Mouse (Mus musculus) NIH3T3 (cell line): ENCODE measurements at regions not wholly inside any gene's neighbourhood (a gene's known extent, or its start where the extent isn't known, plus 50 kb on each side); places are given as distances from the start of the nearest gene placed in this dataset.
"Not testable (repeated sequence)": the region's sequence is repeated elsewhere in the genome, so short reads cannot be mapped to it uniquely, and the experiment has no call there.

Experiments used
- DNase-seq: peaks from one replicate; pipeline ENCODE4 v3.0.0-alpha.2; 2012; ENCODE audit warnings: low read depth

DNA sequence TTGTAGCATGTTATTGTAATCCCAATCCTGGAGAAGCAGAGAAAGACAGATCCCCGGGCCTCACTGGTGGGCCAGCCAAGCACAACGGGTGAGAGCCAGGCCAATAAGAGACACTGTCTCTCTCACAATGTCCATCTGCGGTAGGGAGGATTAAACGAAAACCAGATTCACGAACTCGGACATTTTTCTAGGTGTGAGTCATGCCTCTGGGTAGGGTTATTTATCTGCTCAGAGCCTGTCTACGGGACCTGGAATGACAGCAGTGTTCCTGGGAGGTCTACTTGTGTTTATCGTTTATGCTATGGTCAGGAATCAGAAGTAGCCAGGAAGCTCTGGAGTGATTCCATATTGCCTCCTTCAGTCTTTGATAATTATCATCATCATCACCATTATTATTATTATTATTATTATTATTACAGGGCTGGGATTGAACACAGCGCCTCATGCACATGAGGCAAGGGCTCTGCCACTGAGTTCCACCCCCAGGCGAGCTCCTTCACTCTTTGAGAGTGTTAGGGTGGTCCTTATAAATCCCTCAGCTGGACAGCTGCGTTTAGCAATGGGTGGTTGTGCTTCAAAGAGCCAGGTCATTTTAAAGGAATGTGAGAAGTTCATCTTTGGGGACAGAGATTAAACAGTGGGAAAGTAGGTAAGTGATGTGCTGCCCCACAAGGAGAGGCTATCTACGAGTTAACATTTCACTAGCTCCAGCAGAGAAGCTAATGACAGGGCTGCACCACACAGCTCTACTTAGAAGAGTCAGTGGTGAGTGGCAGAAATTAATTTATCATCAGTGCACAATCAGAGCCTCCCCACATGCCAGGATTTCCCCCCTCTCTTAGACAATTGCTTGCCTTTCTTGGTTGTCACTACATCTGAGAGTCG is 116.3 kb downstream of the Enc1 start:
- DNase-seq: peak; percentile 75

DNA sequence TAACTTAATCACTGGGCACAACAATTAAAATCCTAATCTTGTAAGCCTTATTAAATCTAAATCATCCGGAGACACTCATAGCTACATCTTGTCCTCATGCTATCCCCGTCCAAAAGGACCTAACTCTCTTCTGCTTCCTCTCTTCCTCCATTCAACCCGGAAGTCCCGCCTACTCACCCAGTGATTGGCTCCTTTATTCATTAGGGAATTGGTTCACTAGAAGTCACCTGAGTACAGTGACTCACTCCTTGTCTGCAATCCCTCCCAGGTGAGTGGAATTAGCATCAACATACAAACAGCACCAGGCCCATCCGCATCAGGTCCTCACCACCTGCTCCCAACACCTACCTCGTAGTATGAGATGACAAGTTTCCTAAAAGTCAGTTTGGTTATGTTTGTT is 114.5 kb downstream of the Enc1 start:
- not testable (repeated sequence) for DNase-seq

DNA sequence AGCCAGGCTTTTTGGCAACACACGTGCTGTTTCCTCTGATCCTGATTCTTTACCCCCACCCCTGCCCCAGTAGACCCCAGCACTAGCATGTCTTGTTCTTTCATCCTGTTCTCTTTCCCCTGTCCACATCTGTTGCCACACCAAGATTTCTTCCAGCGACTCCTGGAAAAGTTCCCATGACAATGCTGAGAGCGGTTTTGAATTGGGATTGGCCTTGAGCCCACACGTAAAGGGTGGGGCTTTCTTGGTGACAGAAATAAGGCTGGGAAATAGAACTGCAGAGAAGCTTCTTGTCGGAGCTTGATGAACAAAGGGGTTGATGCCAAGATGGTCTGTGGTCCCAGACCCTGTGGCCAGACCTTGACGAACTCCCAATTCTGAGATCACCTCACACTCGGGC is 106.8 kb downstream of the Enc1 start:
- no peak for DNase-seq

DNA sequence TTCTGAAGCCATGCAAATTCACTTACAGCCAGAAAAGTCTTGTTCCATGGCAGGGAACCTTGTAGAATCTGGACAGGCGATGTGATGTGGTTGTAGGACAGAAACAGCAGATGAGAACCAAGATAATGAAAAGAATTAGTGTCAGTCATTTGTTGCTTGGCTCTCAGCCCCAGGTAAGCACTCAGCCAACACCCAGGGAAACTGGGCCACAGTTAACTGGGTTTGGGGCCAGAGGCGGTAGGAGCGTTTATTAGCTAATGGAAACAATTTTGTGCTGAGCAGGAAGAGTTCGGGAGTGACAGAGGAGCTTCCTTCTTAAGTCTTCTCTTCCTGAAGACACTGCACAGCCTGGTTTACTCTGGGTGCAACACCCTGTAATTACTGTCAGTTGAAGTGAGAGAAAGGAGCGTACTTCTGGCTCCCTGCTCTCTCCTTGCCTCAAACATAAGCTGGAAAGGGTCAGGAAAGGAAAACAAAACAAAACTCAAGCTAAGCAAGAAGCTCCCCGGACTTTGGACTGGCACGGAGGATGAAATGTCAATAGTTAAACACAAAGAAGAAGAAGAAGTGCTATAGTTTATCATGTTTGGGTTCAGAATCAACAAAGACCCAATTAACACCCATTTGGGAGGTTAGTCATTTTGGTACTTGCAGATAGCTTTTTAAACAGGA is 100.4 kb downstream of the Enc1 start:
- no peak for DNase-seq

DNA sequence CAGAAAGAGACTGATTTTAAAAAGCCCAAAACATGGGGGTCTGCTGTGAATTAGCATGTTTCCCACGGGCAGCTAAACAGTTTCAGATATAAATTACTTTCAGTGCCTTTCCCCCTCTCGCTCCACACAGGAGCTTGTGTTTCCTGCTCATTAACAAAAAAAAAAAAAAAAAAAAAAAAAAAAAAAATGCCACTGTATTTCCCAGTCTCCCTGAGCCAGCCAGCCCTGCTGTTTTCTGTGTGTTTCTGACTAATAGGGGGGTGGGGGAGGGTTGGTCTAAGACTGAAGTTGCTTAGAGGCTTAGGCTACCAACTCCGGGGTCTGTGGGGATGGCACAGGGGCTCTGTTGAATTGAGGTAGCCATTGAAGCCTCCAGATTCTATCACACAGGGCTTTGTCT is 97.0 kb downstream of the Enc1 start:
- peak; percentile 27 for DNase-seq

DNA sequence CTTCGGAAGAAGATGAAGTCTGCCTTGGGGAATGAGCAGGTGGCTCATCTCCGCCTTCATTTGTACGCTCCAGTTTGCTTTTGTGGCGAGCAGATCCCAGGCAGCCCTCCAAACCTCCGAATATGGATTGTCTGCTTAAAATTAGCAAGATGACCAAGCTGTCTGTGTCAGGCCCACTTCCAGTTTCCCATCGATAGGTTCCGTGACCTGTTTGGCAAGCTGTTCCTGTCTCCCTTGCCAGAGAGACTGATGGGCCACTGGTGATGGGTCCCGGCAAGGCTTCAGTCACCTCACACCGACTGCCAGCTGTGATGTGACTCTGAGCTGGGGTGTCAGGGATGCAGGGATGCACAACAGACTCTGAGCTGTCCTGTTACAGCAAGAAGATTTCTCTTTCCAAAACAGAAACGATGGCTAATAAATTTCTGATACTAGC is 96.4 kb downstream of the Enc1 start:
- DNase-seq: no peak

DNA sequence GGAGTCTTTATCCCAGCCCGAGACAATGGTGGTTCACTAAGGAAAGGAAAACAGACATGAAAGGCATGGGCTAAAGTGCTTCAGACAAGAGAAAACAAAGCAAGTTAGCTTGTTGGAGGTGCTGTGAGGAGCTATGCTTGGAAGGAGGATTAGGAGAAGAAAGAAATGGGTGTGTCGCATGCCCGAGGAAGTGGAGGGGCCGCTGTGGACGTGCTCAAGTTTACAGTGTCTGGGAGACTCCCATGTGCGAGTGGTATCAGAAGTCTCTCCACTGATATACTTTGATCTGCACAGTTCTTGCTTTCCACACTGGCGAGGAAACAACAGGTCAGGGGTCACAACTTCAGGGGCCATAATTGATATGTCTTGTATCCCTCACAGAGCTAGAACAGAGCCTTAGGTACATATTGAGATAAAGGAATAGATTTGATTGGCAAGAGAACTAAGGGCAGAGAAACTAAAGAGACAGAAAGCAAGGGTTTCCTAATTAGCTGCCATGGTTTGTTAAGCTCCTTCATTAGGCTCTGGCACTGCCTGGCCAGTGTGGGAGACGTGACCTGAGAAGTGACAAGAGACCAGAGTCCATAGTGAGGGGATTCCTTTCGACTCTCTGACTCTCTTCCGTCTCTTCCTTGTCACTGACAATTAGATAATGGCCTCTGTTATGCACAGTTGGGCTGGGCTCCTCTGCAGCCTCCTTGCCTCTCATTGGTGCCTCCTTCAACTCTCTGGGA is 93.1 kb downstream of the Enc1 start:
- DNase-seq: no peak

DNA sequence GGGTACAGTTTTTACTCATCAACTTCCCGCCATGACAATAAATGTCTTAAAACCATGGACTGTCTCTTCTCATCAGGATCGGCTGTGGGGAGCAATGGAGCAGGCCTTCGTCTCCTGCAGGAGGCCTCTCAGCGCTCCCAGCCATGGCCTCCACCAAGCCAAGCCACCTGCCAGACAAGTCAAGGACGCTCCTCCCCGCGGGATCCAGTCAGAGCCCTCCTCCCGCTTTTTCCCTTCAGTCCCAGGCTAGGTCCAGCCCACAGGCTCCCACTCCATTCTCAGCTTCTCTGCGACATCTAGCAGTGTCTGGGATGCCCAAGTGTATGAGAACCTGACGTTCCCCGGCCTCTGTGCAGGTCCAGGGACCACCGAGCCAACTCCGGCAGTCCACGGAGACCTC is 90.2 kb downstream of the Enc1 start:
- no peak for DNase-seq

DNA sequence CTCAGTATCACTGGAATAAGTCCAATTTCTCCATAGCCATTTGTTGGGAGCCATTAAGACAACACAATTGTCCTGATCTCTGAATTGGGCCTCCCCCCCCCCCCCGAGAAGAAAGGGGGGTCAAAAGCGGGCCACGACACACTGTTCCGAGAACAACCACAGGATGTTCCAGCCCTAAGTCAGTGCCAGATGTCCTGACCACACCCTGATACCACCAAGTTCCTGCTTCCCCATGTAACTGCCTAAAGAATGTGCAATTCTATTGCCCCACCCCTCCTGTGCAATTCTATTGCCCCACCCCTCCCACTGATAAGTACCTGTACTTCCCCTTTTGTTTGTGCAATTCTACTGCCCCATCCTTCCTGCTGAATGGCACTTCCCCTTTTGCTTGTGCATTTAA is 80.4 kb downstream of the Enc1 start:
- DNase-seq: not testable (repeated sequence)

DNA sequence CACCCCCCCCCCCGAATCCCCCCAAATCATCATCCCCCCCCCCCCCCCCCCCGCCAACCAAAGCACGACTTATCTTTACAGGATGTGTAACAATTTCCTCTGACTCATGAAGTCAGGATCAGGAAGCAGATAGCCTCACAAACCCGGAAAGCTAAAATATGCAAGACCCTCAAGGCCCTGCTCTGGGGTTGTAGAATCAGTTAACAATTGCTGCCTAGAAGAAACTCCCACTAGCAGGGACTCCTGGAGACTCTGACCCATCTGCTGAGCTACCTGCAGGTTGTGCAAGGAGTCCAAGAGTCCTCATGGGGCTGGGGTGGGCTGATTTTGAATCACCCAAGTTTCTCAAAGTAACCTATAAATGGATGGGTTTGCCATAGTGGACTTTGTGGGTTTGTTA is 79.9 kb downstream of the Enc1 start:
- DNase-seq: no peak

DNA sequence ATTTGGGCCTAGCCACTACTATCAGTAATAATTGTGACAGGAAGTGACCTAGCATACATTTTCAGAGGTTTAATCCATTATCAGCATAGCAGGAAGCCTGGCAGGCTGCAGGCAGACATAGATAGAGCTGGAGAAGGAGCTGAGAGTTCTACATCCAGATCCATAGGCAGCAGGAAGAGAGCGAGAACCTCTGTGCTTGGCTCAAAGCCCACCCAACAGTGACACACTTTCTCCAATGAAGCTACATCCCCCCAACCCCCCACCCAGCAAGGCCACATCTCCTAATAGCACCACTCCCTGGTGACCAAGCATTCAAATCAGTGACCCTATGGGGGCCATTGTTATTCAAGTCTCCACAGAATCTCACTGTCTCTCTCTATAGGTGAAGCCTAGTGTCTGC is 79.4 kb downstream of the Enc1 start:
- DNase-seq: no peak

DNA sequence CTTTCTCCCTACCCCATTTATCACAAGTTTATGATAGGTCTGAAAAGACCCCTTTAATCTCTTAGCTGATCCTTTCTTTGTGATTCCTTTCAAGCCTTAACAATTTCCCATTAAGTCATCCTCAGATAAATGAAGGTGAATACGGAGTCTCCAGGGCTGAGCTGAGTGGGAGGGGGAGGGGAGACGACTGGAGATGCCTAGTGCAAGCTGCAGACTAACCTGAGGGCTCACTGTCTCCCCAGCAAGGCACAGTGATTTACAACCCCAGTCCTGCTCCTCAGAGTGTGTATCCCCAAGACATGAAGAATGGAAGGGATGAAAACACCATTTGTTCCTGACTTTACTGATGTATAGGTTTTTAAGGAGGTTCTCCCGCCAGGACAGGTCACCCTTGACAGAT is 76.7 kb downstream of the Enc1 start:
- no peak for DNase-seq

DNA sequence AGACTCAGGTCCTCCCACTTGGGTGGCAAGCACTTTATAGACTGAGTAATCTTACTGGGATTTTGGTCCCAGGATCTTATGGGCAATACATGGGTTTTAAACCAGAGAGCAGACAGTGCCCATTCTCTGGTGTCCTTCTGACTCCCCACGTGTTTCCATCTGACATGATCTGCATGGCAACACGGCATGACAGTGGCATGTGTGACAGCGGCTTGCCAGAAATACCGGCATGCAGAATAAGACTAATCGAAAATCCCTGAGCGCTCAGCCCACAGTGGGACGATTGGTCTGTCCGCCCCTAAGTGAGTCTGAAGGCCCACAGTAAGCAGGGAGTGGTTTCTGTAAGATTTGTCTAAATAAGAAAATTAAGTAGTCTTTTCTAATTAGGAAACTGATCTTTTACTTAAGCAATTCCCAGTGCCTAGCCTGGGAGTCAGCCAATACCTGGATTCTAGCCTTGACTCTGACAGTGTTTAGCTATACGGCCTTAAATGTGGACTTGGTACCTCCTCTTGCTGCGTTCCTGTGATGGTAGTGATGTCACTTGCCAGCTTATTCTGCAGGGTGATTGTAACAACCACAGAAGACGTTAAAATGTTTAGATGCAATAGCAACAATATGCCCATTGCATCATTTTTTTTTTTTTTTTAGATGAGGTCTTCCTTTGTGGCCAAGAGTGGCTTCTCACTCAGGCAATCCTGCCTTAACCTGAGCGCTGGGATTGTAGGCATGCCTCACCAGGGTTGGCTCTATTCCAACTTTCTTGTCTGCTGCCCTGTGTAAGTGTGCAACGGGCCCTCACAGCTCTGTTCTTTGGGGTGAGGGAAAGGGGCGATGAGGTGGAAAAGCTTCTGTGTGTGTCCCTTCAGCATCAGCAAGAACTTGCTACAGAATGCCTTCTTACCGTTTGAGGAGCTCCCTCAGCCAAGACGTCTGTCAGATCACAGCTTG is 71.8 kb downstream of the Enc1 start:
- peak; percentile 16 for DNase-seq

DNA sequence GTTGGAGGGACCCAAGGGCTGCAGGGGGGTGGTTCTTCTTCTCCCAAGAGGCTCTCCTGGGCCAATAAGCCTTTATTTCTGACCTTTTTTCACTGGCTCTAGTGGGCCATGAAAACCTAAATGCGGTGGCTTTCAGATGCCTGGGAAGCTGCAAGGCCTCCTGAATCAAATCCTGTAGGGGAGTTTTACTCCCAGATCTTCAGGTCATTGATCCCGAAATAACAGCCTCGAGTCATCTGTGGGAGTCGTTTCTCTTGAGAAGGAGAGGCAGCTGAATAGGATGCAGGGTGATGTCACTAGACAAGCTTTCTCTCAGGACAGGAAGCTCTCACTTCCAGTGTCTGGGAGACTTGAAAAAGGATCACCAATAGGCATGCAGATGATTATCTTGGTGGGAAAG is 70.4 kb downstream of the Enc1 start:
- DNase-seq: peak; percentile 4

DNA sequence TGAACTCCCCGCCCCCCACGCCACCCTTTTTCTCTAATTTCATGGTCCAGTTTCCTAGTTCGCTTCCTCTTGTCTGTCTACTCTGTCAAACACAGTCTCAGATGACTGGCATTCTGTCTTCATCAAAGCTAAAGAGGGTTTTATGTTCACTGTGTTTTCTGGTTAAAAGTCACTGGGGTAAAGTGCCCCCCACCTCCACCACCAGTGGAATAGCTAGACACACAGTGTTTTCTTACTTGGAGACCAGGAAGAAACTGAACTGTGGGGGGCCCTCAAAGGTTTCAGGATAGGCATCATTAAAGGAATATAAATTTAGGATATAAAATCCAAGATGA is 69.9 kb downstream of the Enc1 start:
- no peak for DNase-seq

DNA sequence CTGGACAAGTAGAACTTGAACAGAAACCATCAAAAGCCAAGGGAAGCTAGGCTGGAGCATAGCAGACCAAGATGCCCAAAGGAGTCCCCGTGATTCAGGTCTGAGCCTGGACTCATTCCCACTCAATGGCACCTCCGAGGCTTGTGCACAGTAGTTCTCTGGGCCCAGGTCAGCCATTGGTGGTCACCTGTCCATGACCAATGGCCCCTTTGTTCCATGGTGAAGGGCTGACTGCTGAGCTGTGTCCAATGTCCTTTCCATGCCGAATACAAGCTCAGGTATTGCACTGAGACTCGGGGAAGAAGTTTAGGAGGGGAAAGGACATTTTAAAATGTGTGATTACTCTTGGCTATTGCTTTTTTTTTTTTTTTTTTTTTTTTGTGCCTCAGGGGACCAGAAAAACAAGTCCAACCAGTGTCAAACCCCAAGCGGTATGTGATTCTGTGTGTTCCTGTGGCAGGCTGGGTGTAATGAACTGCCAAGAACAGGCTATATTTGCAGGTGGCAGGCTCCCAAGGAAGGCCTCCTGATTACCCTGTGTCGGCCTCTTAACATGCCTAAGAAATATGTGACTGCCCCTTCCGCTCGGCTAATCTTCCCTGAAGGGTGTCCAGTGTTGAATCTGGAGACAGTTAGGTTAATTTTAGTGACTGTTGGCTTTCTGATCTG is 69.4 kb downstream of the Enc1 start:
- DNase-seq: no peak

DNA sequence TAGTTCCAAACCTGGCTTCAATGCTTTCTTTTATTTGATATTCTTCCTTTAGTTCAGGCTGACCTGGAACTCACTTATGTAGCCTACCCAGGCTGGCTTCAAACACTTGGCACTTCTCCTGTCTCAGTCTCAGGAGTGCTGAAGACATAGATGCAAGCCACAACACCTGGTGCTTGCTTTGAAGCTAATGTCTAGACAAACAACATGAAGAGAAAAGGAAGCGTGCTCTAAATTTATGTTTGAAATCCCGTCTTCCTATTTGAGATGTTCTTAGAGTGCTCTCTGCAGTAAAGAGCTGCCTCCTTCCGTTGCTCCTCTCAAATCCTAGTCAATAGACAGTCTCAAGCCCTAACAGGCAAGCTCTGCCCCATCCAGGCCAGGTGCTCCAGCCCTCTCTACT is 68.5 kb downstream of the Enc1 start:
- no peak for DNase-seq

DNA sequence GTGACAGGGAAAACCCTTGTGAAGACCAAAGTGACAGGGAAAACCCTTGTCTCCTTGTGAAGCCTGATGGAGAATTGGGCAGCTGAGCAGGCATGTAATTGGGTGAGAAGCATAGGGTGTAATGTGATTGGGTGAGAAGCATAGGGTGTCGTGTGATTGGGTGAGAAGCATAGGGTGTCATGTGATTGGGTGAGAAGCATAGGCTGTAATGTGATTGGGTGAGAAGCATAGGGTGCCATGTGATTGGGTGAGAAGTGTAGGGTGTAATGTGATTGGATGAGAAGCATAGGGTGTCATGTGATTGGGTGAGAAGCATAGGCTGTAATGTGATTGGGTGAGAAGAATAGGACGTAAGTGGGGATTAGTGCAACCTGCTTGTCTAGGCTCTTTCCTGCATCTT is 67.5 kb downstream of the Enc1 start:
- DNase-seq: no peak
